Mouse (Mus musculus): Measurements from ENCODE around the gene Tent5b. TPM values are rescaled to one million over a fixed set of nuclear protein-coding genes. Genes with fewer than 3 reads are reported as not detected.
A peak's percentile ranks its signal among the peaks of the same experiment; 100 is the strongest.
"Not testable (repeated sequence)": the region's sequence is repeated elsewhere in the genome, so short reads cannot be mapped to it uniquely, and the experiment has no call there.

The Tent5b gene
- total RNA-seq, 2 experiments from 2014 or later, result not detected

DNA sequence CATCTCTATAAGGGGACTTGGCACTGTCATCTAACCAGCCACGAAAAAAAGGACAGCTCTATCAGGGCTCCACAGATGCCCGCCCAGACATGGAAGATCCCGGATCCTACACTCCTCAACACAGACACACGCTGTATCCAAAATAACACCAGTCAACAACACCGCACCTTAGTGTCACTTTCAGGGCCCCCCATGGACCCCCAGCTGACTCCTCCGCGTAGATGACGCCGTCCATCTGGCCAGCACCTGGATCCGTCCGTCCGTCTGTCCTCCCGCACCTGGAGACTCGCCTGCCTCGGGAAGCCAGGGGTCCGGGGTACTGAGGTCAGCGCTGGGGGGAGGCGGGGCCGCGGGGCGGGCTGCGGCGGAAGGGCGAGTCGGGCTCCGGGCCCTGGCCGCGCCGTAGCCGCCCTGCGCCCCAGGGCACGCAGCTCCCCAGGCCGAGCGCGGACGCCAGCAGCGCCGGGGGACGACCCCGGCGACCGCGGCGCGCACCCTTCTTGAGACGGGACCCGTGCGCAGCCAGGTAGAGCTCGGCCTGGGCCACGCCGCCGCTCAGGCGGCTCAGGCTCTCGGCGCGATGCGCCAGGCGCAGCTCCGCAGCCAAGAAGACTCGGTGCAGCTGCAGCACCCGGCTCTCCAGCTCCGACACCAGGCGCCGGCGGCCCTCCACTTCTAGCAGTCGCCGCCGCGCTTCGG lies 17.7 kb downstream of the Tent5b start:
- ATAC-seq (ENCODE audit: poor library complexity, severe bottlenecking), result no peak

DNA sequence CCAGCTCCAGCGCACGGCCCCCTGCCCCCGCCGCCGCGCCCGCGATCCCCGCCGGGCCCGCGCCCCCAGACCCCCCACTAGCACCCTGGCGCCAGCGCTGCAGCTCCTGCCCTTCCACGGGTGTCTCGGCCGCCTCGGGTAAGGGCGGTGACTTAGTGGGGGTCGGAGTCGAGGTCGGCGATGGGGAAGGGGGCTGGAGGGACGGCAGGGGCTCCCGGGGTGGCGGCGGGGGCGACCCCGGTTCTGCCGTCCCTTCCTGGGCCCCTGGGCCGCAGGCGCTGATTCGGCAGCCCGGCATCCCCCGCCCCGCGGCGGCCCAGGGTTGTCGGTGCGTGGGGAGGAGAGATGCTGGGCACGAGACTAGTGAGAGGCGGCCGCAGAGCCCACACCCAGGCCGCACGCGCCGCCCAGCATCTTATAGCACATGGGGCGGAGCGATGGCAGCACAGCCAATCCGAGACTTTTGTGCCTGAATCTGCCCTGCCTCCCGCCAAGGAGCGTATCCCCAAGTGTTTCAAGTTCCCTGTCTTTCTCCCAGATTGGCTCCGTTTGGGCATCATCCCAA lies 18.3 kb downstream of the Tent5b start, which contains the start of gene Trnp1:
Trnp1 (minus strand) TSS at position 391 of the 565 bp plus-strand sequence.
- peak; percentile 77 for ATAC-seq (ENCODE audit: poor library complexity, severe bottlenecking)

DNA sequence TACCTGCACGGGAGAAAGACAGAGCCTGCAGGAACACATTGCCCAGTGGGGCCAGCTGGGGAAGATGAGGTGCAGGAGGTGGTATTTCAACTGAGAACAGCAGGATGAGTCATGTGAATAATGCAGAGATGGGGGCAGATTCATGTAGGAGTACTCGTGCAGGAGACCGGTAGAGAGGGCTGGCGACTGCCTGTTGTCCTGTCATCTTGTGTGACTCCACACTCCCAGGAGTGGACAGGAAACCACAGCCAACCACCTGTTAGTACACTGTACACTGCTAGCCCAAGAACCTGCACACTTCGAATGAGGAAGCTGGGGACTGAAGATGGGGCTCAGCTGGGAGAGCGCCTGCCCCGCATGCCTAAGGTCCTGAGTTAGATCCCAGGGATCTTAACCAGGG lies 21.6 kb downstream of the Tent5b start:
- ATAC-seq (ENCODE audit: poor library complexity, severe bottlenecking), result peak; percentile 33; the same call in 1 of the 2 replicates

DNA sequence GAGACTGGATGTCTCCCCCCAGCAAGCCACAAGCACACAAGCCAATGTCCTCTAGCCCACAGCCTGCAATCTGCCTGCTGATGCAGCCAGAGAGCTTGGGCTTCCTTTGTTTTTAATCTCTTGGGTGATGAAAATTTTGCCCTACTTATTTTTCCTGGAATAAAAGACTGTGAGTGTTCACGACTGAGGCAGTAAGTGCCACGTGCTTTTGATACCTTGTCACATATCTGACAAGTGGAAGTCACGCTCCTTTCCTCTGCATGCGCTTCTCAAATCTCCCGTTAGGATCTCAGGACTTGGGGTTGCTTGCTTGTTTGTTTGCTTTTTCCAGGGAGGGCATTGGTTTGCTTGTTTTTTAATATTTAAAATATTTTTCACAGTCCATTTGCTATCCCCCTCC lies 24.4 kb downstream of the Tent5b start:
- no peak for ATAC-seq (ENCODE audit: poor library complexity, severe bottlenecking)

DNA sequence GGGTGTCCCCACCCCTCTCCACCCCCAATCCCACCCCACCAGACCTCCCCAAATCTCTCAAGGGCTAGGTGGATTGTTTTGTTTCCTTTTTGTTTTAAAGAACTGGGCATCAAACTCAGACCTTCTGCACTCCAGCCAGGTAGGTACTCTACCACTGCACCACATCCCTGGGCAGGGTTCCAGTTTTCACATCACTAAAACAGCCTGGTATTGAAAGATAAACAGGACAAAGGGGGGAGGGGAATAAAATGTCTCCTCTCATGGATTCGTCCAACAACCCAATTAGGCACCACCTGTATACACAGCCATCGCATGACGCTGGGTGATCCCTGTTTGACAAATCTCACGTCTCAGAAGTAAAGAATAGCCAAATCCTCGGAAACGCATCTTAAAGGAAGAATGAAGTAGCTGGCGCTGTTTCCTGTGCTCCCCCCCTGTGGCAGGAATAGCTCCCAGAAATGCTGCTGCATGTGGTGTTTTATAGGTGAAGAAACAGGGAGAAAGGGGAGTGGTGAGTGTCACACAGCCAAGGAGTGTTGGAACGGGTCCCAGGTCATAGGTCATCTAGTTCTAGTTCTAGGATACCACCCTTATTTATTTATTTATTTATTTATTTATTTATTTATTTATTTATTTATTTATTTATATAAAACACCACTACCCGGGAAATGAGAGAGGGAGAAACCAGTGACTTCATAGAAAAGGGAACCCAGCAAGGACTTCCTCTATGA lies 25.0 kb downstream of the Tent5b start:
- no peak for ATAC-seq (ENCODE audit: poor library complexity, severe bottlenecking)

DNA sequence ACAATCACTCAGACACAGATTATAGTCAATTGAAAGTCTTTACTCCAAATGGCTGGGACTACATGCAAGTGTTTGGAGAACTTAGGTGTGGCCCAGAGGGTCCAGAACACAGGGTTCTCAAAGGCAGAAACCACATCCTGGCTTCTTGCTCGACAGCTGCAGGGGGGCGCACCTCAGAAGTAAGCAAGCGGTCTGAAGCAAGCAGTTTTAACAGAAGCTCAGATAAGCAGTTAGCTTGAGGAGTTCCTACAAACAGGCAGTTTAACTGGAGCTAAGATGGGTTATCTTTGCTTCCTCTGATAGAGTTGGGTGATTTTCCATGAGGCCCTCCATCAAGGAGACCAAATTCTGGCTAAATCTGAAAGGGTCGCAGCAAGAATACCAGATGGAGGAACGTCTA lies 26.6 kb downstream of the Tent5b start:
- no peak for ATAC-seq (ENCODE audit: poor library complexity, severe bottlenecking)

DNA sequence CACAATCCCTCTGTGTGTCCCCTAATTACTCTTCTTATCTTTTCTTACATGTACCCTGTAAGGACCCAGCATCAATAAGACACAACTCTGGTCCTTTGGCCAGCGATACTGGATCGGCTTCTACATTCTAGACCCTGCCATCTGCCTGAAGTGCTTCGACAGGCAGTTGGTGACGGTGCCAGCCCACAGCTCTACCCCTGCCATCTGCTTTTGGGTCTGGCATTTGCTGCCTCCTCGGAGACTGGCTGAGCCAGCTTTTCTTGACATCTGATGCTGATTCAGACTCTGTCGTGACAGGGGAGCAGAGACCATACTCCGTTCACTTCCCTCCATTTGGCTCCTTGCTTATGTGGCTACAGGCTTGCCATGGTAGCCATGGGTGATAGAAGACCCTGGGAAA lies 29.1 kb downstream of the Tent5b start:
- no peak for ATAC-seq (ENCODE audit: poor library complexity, severe bottlenecking)

DNA sequence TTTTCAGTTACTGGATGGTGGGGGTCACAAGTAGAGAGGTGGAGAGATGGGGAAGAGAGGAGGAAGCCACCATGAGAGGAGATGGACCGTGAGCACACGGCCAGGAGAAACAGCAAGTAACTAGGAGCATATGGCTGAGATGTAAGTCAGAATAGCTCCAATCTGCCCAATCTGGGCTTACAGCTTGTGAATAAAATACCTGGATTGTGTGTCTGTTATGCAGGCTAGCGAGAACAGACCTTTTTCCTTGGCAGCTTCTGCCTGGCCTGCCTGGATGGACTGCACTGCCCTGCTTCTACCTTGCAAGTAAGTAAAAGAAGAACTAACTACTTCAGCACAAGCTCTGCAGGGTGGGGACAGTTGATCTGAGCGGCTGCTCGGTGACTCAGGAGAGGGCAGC lies 31.1 kb downstream of the Tent5b start:
- no peak for ATAC-seq (ENCODE audit: poor library complexity, severe bottlenecking)

DNA sequence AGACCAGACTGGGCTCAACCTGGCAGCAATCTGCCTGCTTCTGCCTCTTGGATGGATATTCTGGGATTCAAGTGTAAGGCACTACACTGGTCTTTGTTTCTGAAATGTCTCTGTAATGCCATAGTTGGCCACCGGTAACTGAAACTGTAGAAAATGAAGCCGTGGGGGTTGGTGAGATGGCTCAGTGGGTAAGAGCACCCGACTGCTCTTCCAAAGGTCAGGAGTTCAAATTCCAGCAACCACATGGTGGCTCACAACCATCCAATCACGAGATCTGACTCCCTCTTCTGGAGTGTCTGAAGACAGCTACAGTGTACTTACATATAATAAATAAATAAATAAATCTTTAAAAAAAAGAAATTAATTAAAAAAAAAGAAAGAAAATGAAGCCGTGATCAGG lies 32.6 kb downstream of the Tent5b start:
- ATAC-seq (ENCODE audit: poor library complexity, severe bottlenecking), result not testable (repeated sequence)

DNA sequence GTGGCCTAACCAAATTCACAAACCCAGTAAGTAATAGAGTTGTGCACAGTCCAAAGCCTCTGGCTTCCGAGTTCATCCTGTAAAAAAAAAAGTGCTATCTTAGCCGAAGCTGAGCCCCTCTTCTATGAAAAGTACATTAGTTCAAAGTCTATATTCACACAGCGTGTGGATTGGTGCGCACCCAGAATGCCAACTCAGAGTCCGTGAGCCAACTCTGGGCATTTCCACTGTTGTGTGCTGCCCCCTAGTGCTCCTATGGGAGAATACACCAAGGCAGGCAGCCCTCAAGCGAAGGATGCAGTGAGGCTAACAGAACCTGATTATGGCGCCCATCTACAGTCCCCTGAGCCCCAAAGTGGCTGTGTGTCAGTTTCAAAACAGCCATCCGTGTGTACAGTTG lies 33.0 kb downstream of the Tent5b start:
- peak; percentile 93 for ATAC-seq (ENCODE audit: poor library complexity, severe bottlenecking)

DNA sequence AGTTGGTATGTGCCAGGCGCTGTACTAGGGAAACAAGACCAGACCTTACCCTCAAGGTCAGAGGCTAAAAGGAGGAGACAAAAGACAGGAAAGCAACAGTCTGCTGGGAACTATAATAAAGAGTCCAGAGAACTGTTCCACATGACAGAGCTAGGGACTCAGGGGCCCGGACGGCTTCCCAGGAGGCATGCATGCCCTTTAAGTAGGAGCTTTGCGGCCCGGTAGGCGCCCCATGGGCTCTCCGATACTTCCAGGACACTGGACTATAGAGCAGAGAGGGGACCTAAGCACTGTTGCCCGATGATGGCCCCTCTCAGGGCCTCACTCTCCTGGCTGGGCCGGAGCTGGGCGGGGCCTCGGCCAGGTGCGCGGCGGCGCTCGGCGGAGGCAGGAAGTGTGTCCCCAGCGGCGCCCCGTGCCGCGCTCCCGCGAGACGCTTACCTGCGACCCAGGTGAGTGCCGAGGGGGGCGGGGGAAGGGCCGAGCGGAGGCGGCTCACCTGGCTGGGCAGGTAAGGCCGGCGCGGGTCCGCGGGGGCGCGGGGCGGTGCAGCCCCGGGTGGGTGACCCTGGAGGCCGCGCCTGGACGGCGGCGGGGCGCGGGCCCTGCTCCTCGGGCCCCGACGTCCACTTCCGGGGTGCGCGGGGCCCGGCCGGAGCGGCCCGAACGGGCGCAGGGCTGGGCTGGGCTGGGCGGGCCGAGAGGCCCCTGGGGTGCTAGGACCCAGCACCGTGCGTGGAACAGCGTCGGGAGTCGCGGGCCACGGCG lies 38.9 kb downstream of the Tent5b start, which contains the start of gene Kdf1:
Kdf1 (plus strand) TSS at position 363 of the 768 bp plus-strand sequence.
- no peak for ATAC-seq (ENCODE audit: poor library complexity, severe bottlenecking)

DNA sequence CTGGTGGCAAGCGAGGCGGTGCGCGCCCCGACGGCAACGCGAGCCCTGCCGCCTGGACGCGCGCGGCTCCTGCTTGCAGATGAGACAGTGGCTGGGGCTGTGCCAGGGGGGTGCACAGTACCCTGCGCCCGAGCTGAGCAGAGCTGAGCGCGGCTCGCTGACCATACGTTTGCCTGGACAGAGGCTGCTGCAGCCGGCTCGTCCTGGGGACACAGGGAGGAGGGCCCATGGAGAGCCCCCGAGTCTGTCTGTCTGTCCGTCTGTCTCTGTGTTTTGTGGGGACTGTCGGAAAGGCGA lies 39.4 kb downstream of the Tent5b start:
- no peak for ATAC-seq (ENCODE audit: poor library complexity, severe bottlenecking)

DNA sequence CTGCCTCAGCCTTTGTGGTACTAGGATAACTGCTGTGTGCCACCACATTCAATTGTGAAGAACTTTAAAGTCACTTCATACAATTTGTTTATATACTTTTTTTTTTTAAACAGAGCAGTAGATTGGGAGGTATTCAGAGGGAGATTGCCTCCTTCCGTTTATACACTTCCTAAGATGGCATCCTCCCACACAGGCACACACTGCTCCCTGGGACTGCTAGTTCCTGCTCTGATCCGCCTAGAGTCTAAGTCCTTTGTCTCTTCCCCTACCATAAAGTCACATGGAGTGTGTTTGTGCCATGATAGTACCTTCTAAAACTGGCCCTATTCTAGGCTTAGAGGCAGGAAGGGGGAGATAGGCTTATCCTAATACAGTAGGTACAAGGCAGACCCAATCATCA lies 41.6 kb downstream of the Tent5b start:
- no peak for ATAC-seq (ENCODE audit: poor library complexity, severe bottlenecking)

DNA sequence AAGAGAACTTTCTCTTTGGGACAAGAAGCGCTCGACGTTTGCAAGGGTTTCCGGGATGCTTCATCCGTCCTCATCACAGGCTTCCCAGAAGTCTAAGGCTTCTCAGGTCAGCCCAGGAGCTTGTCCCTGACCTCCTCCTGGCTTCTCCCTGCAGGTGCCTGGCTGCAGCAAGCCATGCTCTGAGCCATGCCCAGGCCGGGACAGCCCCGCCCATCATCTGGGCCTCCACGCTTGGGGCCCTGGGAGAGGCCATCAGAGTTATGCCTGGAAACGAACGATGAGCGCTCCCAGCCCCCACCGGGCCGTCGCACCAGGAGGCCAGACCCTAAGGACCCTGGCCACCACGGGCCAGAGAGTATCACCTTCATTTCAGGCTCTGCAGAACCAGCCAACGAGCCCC lies 47.9 kb downstream of the Tent5b start:
- ATAC-seq (ENCODE audit: poor library complexity, severe bottlenecking), result no peak

DNA sequence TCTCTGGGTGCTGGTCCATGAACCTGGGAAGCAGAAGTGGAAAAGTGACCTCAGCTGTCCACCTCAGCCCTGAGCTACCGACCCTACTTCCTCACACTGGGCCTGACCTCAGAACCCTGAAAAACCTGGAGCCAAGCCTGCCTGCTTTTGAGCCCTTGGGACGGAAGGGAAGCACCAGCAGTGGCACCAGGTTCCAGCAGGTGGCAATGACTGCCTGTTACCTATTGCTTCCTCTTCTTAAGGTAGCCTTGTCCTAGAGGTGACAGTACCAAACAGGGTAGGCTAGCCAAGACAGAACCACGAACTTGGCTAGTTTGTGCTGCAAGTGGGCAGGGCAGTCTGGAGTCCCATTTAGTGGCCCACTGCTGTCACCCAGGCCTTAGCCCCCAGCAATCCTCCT lies 52.8 kb downstream of the Tent5b start:
- ATAC-seq (ENCODE audit: poor library complexity, severe bottlenecking), result no peak

DNA sequence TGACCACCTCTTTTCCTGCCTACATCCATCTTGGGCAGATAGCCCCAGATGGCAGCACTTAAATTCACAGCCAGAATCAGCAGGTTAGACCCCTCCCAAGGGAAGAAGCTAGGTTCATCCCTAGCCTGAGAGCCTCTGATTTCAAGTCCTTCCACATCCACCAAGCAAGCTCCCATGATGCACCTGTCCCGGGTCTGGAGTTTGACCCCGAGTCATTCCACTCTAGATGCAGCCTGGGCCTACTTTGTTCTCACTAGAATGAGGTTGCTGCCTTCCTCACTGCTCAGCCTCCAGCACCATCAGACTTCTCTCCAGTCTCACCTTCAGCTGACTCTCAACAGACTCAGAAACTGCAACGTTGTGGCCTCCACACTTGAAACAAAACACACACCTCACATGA lies 56.1 kb downstream of the Tent5b start:
- no peak for ATAC-seq (ENCODE audit: poor library complexity, severe bottlenecking)

DNA sequence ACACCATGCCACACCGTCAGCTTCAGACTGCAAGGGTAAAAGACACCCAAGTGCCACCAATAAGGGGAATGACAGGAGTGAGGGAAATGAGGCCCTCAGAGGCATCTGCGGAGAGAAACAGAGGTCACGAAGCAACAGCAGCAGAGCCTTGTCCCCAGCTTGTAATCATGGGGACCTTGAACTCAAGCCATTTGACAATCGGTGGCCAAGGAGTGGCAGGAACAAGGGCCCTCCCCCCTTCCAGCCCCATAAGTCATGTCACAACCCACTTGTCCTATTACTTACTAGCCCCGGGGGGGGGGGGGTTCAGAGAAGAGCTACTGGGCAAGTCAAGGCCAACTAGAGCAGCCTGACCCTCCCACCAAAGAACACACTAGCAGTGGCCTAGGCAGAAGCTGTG lies 56.7 kb downstream of the Tent5b start:
- ATAC-seq (ENCODE audit: poor library complexity, severe bottlenecking), result no peak

Measured in megakaryocyte, adult 5-6 weeks (primary cell).